Mouse (Mus musculus) CH12.LX (cell line): ENCODE results near the gene Olfr97. TPM values are rescaled to one million over a fixed set of nuclear protein-coding genes. Genes with fewer than 3 reads are reported as not detected.

Experiments
- DNase-seq: peaks from one replicate; pipeline ENCODE4 v3.0.0-alpha.2; 2013; ENCODE audit errors: extremely low read depth
- H3K27ac ChIP-seq: 2 replicates; pipeline ENCODE4 v1.5.1; 2012; ENCODE audit warnings: low read depth, mild to moderate bottlenecking, control low read depth, moderate library complexity; ENCODE audit not compliant: insufficient read depth
- H3K27me3 ChIP-seq: replicated peaks from 2 replicates; pipeline ENCODE3; 2012; ENCODE audit warnings: inconsistent platforms
- H3K36me3 ChIP-seq, 2 experiments: replicated peaks in 1 of 2; 2 replicates each; pipeline versions ENCODE3 to v1.6.1; 2012; ENCODE audit warnings: inconsistent platforms in 1 of 2, low read length in 1 of 2, mild to moderate bottlenecking in 1 of 2, mixed read lengths in 1 of 2, moderate library complexity in 1 of 2; ENCODE audit not compliant: control insufficient read depth in 1 of 2, insufficient read depth in 1 of 2
- H3K4me1 ChIP-seq, 2 experiments: 2 replicates each; pipeline ENCODE4 v1.6.1; 2012; ENCODE audit warnings: inconsistent platforms in 1 of 2, moderate library complexity in 1 of 2; ENCODE audit not compliant: insufficient read depth in 2 of 2, control insufficient read depth in 1 of 2
- H3K4me2 ChIP-seq: 2 replicates; pipeline ENCODE4 v1.6.1; 2012; ENCODE audit warnings: low read depth, mild to moderate bottlenecking, control low read depth; ENCODE audit not compliant: poor library complexity, insufficient read depth, severe bottlenecking
- H3K4me3 ChIP-seq, 3 experiments: fragments of 150-350 bp in 1 of 3; sonication (generic) in 1 of 3; replicated peaks in 1 of 3; 2 replicates each; pipeline versions ENCODE3 to v1.5.1; 2011 to 2012; ENCODE audit warnings: low read depth in 2 of 3, low read length in 2 of 3, mild to moderate bottlenecking in 2 of 3, moderate library complexity in 2 of 3, control low read depth in 1 of 3, improper control_type of control experiment in 1 of 3, inconsistent platforms in 1 of 3, mixed read lengths in 1 of 3; ENCODE audit not compliant: poor library complexity in 1 of 3
- H3K79me2 ChIP-seq: replicated peaks from 2 replicates; pipeline ENCODE4 v1.6.1; 2012; ENCODE audit warnings: mild to moderate bottlenecking, moderate library complexity; ENCODE audit not compliant: control insufficient read depth, poor library complexity, insufficient read depth, severe bottlenecking; ENCODE audit errors: extremely low read depth
- H3K9ac ChIP-seq: 2 replicates; pipeline ENCODE4 v1.6.1; 2012; ENCODE audit warnings: low read depth, mild to moderate bottlenecking, control low read depth, moderate library complexity; ENCODE audit not compliant: insufficient read depth
- H3K9me3 ChIP-seq: replicated peaks from 2 replicates; pipeline ENCODE3; 2012; ENCODE audit warnings: low read length, inconsistent platforms, mixed read lengths
- BHLHE40 ChIP-seq: IDR thresholded peaks from 2 replicates; pipeline ENCODE4 v1.6.1; 2011; ENCODE audit warnings: mild to moderate bottlenecking, low read depth, low read length, improper control_type of control experiment
- CHD1 ChIP-seq: IDR thresholded peaks from 2 replicates; pipeline ENCODE4 v1.6.1; 2012; ENCODE audit warnings: low read depth, low read length, improper control_type of control experiment, inconsistent platforms
- CHD2 ChIP-seq: IDR thresholded peaks from 2 replicates; pipeline ENCODE4 v1.6.1; 2011; ENCODE audit warnings: low read length, improper control_type of control experiment
- CTCF ChIP-seq, 2 experiments: IDR thresholded peaks in 1 of 2; conservative IDR thresholded peaks in 1 of 2; 2 replicates each; pipeline ENCODE4 v1.5.1; 2011 to 2012; ENCODE audit warnings: low read depth in 2 of 2, low read length in 2 of 2, improper control_type of control experiment in 1 of 2, inconsistent platforms in 1 of 2, mild to moderate bottlenecking in 1 of 2, moderate library complexity in 1 of 2
- E2F4 ChIP-seq: IDR thresholded peaks from 2 replicates; pipeline ENCODE4 v1.6.1; 2011; ENCODE audit warnings: low read depth, low read length, improper control_type of control experiment; ENCODE audit not compliant: insufficient replicate concordance
- ELF1 ChIP-seq: IDR thresholded peaks from 2 replicates; pipeline ENCODE4 v1.6.1; 2014; ENCODE audit warnings: low read depth, mild to moderate bottlenecking, inconsistent platforms, low read length, improper control_type of control experiment
- EP300 ChIP-seq: IDR thresholded peaks from 2 replicates; pipeline ENCODE4 v1.6.1; 2011; ENCODE audit warnings: low read length, improper control_type of control experiment
- ETS1 ChIP-seq: conservative IDR thresholded peaks from 2 replicates; pipeline ENCODE4 v1.6.1; 2012; ENCODE audit warnings: low read depth, mild to moderate bottlenecking, inconsistent platforms, low read length, improper control_type of control experiment, moderate library complexity
- GABPA ChIP-seq: IDR thresholded peaks from 2 replicates; pipeline ENCODE4 v1.6.1; 2012; ENCODE audit warnings: low read depth, low read length, improper control_type of control experiment, inconsistent platforms; ENCODE audit not compliant: insufficient replicate concordance
- HCFC1 ChIP-seq: IDR thresholded peaks from 2 replicates; pipeline ENCODE4 v1.6.1; 2012; ENCODE audit warnings: low read depth, mild to moderate bottlenecking, inconsistent platforms, low read length, improper control_type of control experiment
- IRF4 ChIP-seq: IDR thresholded peaks from 2 replicates; pipeline ENCODE4 v1.6.1; 2014; ENCODE audit warnings: low read depth, mild to moderate bottlenecking, inconsistent platforms, low read length, improper control_type of control experiment
- JUN ChIP-seq: IDR thresholded peaks from 2 replicates; pipeline ENCODE4 v1.6.1; 2011; ENCODE audit warnings: low read depth, mild to moderate bottlenecking, low read length, improper control_type of control experiment, moderate library complexity; ENCODE audit not compliant: insufficient read depth
- KAT2A ChIP-seq: IDR thresholded peaks from 2 replicates; pipeline ENCODE4 v1.6.1; 2012; ENCODE audit warnings: low read length, improper control_type of control experiment, inconsistent platforms; ENCODE audit not compliant: insufficient replicate concordance
- MAFK ChIP-seq: IDR thresholded peaks from 2 replicates; pipeline ENCODE4 v1.6.1; 2011; ENCODE audit warnings: low read length, improper control_type of control experiment; ENCODE audit not compliant: insufficient replicate concordance
- MAX ChIP-seq: IDR thresholded peaks from 2 replicates; pipeline ENCODE4 v1.6.1; 2011; ENCODE audit warnings: low read length, improper control_type of control experiment
- MAZ ChIP-seq: IDR thresholded peaks from 2 replicates; pipeline ENCODE4 v1.6.1; 2012; ENCODE audit warnings: low read depth, mild to moderate bottlenecking, inconsistent platforms, low read length, improper control_type of control experiment, moderate library complexity
- MXI1 ChIP-seq: IDR thresholded peaks from 2 replicates; pipeline ENCODE4 v1.6.1; 2011; ENCODE audit warnings: mild to moderate bottlenecking, low read depth, low read length, improper control_type of control experiment
- MYC ChIP-seq: IDR thresholded peaks from 2 replicates; pipeline ENCODE4 v1.6.1; 2011; ENCODE audit warnings: low read depth, mild to moderate bottlenecking, improper control_type of control experiment, low read length
- NELFE ChIP-seq: IDR thresholded peaks from 2 replicates; pipeline ENCODE4 v1.6.1; 2011; ENCODE audit warnings: low read depth, low read length, improper control_type of control experiment
- NRF1 ChIP-seq: IDR thresholded peaks from 2 replicates; pipeline ENCODE4 v1.6.1; 2014; ENCODE audit warnings: low read depth, mild to moderate bottlenecking, inconsistent platforms, low read length, improper control_type of control experiment, moderate library complexity
- PAX5 ChIP-seq: IDR thresholded peaks from 2 replicates; pipeline ENCODE4 v1.6.1; 2012; ENCODE audit warnings: low read length, inconsistent platforms, mixed read lengths
- POLR2A ChIP-seq: IDR thresholded peaks from 2 replicates; pipeline ENCODE4 v1.6.1; 2011; ENCODE audit warnings: low read depth, mild to moderate bottlenecking, improper control_type of control experiment, low read length
- POLR2AphosphoS2 ChIP-seq: IDR thresholded peaks from 2 replicates; pipeline ENCODE4 v1.6.1; 2011; ENCODE audit warnings: low read depth, low read length, improper control_type of control experiment
- RAD21 ChIP-seq: IDR thresholded peaks from 2 replicates; pipeline ENCODE4 v1.6.1; 2011; ENCODE audit warnings: low read depth, mild to moderate bottlenecking, low read length, improper control_type of control experiment, moderate library complexity
- RCOR1 ChIP-seq: conservative IDR thresholded peaks from 2 replicates; pipeline ENCODE4 v1.6.1; 2012; ENCODE audit warnings: low read depth, mild to moderate bottlenecking, inconsistent platforms, low read length, improper control_type of control experiment
- SIN3A ChIP-seq: IDR thresholded peaks from 2 replicates; pipeline ENCODE4 v1.6.1; 2012; ENCODE audit warnings: low read length, improper control_type of control experiment, inconsistent platforms
- SMC3 ChIP-seq: IDR thresholded peaks from 2 replicates; pipeline ENCODE4 v1.6.1; 2011; ENCODE audit warnings: low read depth, low read length, improper control_type of control experiment
- TBP ChIP-seq: conservative IDR thresholded peaks from 2 replicates; pipeline ENCODE4 v1.6.1; 2011; ENCODE audit warnings: low read depth, low read length, improper control_type of control experiment
- TCF12 ChIP-seq: IDR thresholded peaks from 2 replicates; pipeline ENCODE4 v1.6.1; 2014; ENCODE audit warnings: low read depth, mild to moderate bottlenecking, inconsistent platforms, low read length, improper control_type of control experiment
- UBTF ChIP-seq: IDR thresholded peaks from 2 replicates; pipeline ENCODE4 v1.6.1; 2012; ENCODE audit warnings: low read depth, mild to moderate bottlenecking, inconsistent platforms, low read length, improper control_type of control experiment, moderate library complexity
- USF1 ChIP-seq: IDR thresholded peaks from 2 replicates; pipeline ENCODE4 v1.6.1; 2014; ENCODE audit warnings: low read depth, mild to moderate bottlenecking, inconsistent platforms, low read length, improper control_type of control experiment
- USF2 ChIP-seq: conservative IDR thresholded peaks from 2 replicates; pipeline ENCODE4 v1.6.1; 2011; ENCODE audit warnings: low read depth, low read length, improper control_type of control experiment
- ZKSCAN1 ChIP-seq: IDR thresholded peaks from 2 replicates; pipeline ENCODE4 v1.6.1; 2012; ENCODE audit warnings: low read depth, inconsistent platforms, low read length, improper control_type of control experiment, borderline replicate concordance
- ZNF384 ChIP-seq: IDR thresholded peaks from 2 replicates; pipeline ENCODE4 v1.6.1; 2012; ENCODE audit warnings: low read depth, low read length, improper control_type of control experiment, inconsistent platforms
- dilution Hi-C: fragments of 300-500 bp; cut with MboI; formaldehyde crosslinking; loops from 2 replicates; pipeline ENCODE4 v1.14.3; 2020; ENCODE audit warnings: low sequenced_read_pairs; ENCODE audit not compliant: extremely low pct_unique_long_range_greater_than_20kb, extremely low pct_ligation_motif_present
- in situ Hi-C: fragments of 300-500 bp; cut with MboI; formaldehyde crosslinking; loops from 3 replicates; pipeline ENCODE4 v1.14.3; 2019; ENCODE audit warnings: low sequenced_read_pairs, low pct_ligation_motif_present, low pct_unique_long_range_greater_than_20kb, mixed read lengths
- polyA plus RNA-seq: library from polyadenylated mRNA; unstranded; fragments of >175 nt; gene quantifications from 2 replicates; pipeline ENCODE4 v1.2.1, GENCODE M21; 2012; ENCODE audit warnings: low read depth; ENCODE audit not compliant: insufficient read length
- total RNA-seq, 2 experiments: library from RNA; depleted of rRNA; stranded (reverse); fragments of 300-350 nt in 1 of 2; fragments of >200 nt in 1 of 2; gene quantifications; 2 replicates each; pipeline ENCODE4 v1.2.3; 2012 to 2014

Gene Olfr97
- total and polyA plus RNA-seq, 3 experiments, result not detected

DNA sequence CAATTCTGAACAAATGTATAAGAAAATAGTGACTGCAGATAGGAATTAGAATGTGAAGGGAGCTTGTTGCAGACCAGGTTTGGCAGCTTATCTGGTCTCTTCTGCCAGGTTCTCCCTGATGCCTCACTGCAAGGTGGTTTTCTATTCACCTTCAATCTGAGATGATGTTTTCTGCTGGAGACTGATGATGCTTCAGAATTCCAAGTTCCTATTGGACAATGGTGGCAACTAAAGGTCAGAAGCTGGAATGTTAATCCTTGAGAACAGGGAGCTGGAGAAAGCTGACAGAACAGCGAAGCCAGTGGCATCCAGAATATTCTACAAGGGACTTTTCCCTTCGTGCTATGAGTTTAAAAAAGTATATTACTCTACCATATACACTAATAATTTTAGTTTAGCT is 46.4 kb downstream of the Olfr97 start:
- TF ChIP-seq CHD2 (peak; percentile 41; the same call in 1 of the 2 replicates), BHLHE40 (no peak)
- Histone ChIP-seq H3K4me2 (no peak overlapping the region), H3K27me3 (peaks cover 2% of the 10 kb centered on the region), H3K9me3 (no peaks in the 10 kb centered on the region), H3K27ac (no peak overlapping the region), H3K36me3 (no peaks in the 10 kb centered on the region), H3K9ac (no peak overlapping the region), H3K79me2 (no peaks in the 10 kb centered on the region), H3K4me3 (no peak overlapping the region), H3K4me1 (no peaks in the 10 kb centered on the region; a peak in 1 of 4 replicates)
- peak; percentile 13 for DNase-seq
- in situ Hi-C loops, result no loop called here
- dilution Hi-C loops, result no loop called here

DNA sequence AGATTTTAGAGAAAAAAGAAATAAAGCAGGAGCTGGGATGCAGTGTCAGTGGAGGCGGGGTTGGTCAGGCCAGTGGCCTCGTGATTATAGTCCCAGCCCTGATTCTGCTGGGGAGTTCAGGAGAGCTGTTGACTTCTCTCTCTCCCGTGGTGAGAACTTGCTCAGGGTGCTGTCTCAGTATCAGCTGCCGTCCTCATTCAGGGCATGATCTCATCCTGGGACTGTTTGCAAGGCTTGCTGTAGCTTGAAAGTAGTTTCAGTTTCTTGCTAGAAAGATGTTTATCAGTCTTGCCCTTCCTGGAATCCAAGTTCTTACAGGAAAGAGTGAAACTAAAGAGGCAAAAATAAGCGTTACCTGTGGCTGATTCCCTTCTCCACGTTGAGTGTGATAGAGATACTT is 51.7 kb downstream of the Olfr97 start:
- dilution Hi-C loops (no loop called here), in situ Hi-C loops (no loop called here)
- DNase-seq, result peak; percentile 46
- no peak overlapping the region for H3K9ac ChIP-seq
- no peaks in the 10 kb centered on the region for H3K79me2 ChIP-seq
- H3K27ac ChIP-seq, result no peak overlapping the region; the same call in 1 of the 2 replicates
- H3K4me1 ChIP-seq, result peaks cover 0 to 3% of the 10 kb centered on the region in 2 experiments; a peak in 1 of 4 replicates
- H3K9me3 ChIP-seq, result no peaks in the 10 kb centered on the region
- no peaks in the 10 kb centered on the region for H3K27me3 ChIP-seq
- peak overlapping the region; percentile 34; the same call in 1 of the 2 replicates for H3K4me2 ChIP-seq
- no peaks in the 10 kb centered on the region for H3K36me3 ChIP-seq
- H3K4me3 ChIP-seq, result no peak overlapping the region
- TF ChIP-seq ZNF384 (no peak), ETS1 (peak; percentile 81), SMC3 (no peak), BHLHE40 (peak; percentile 29; the same call in 1 of the 2 replicates), POLR2A (no peak), RAD21 (no peak), GABPA (no peak), MYC (no peak), POLR2AphosphoS2 (no peak), CHD2 (no peak), IRF4 (peak; percentile 88), EP300 (peak; percentile 58), PAX5 (no peak), KAT2A (no peak), USF1 (no peak), TCF12 (0 out of 2 replicates have a peak, but pooled peaks have one; percentile 42), RCOR1 (no peak), MAZ (no peak), JUN (peak; percentile 85), CTCF (conservative IDR thresholded peaks at IDR 0.05 in 1 of 2, IDR thresholded peaks at IDR 0.05 in 1 of 2; ENCODE audit: low read depth in 2 of 2, low read length in 2 of 2) (no peak), MXI1 (no peak), ZKSCAN1 (no peak), CHD1 (peak; percentile 88; the same call in 1 of the 2 replicates), MAFK (no peak), NELFE (no peak), USF2 (no peak), UBTF (peak; percentile 95), SIN3A (no peak), E2F4 (no peak), ELF1 (no peak), MAX (no peak), NRF1 (no peak), TBP (peak; percentile 96), HCFC1 (no peak; the same call in 1 of the 2 replicates)
